Mouse (Mus musculus): Measurements from ENCODE around the gene Selenoo. TPM values are rescaled to one million over a fixed set of nuclear protein-coding genes. Genes with fewer than 3 reads are reported as not detected.

Selenoo gene
- polyA plus RNA-seq, 1 experiment = 20.7 TPM

DNA sequence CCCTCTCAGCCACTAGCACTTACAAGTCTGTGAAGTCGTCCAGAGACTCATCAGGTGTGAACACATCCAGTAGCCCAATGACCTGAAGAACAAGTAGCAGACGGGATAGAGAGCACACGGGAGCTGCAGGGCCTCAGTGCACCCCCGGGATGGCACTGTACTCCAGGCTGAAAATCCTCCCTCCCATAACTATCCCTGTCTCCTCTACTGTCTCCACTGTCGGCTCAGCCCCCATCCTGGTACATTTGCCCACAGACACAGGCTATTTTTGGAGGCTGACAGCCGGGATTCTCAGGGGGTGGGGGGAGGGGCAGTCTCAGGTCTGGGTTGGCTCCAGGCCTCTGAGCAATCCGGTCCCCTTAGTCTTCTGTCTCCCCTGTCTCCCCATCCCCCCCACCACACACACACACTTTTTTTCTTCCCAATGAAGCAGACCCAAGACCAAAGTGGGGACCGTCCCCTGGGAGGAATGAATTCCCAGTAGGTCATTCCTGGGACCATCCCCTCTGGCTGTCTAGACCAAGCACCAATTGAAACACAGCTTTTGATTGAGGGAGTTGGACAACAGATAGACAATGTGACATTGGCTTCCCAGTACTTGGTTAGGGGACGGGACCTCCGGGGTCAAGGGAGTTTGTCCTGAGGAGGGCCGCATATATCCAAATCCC lies 48.6 kb downstream of the Selenoo start:
- Histone ChIP-seq H3K4me3 (ENCODE audit: insufficient read depth, low read length) (no peak overlapping the region), H3K4me1 (ENCODE audit: control insufficient read depth, insufficient read depth, low read length) (no peaks in the 10 kb centered on the region), H3K27ac (ENCODE audit: insufficient read depth, low read depth, low read length) (no peak overlapping the region)
- TF ChIP-seq POLR2A (IDR thresholded peaks at IDR 0.05; ENCODE audit: borderline replicate concordance, low read depth, low read length) (no peak), CTCF (IDR thresholded peaks at IDR 0.05; ENCODE audit: low read depth, low read length) (no peak)

DNA sequence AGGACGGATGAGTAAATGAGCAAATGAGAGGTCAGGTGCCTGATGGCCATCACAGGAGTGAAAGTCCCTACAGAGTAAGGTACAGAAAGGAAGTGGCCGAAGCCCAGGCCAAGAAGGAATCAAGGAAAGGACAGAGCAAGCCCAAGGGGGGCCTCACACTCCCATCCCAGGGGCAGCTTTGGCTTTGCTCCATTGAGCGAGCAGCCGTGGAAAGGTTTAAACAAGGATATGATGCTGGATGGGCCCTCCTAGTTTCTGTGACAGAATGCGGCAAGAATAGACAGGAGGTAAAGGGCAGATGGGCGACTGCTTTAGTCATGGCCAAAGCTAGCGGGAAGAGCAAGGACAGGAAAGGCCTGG lies 49.1 kb downstream of the Selenoo start:
- no peaks in the 10 kb centered on the region for H3K4me1 ChIP-seq (ENCODE audit: control insufficient read depth, insufficient read depth, low read length)
- no peak overlapping the region for H3K27ac ChIP-seq (ENCODE audit: insufficient read depth, low read depth, low read length)
- TF ChIP-seq POLR2A (IDR thresholded peaks at IDR 0.05; ENCODE audit: borderline replicate concordance, low read depth, low read length) (no peak), CTCF (IDR thresholded peaks at IDR 0.05; ENCODE audit: low read depth, low read length) (no peak)
- H3K4me3 ChIP-seq (ENCODE audit: insufficient read depth, low read length) = no peak overlapping the region

DNA sequence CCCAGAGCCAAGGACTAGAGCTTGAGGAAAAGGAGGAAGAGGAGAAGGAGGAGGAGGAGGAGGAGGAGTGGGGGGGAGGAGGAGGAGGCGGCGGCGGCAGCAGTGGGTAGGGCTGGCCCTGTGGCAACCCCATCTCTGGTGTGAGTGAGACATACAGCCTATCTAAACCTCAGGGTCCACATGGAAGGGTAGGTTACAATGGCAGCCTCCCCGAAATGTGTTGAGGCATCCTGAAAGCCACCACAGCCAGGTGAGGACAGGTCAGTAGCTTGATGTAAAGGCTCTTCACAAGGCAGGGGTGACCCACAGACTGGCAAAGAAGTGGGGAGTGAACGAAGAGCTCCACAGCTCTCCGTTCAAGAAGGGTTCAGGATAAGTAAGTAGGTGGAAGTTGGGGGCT lies 49.6 kb downstream of the Selenoo start:
- Histone ChIP-seq H3K4me1 (ENCODE audit: control insufficient read depth, insufficient read depth, low read length) (no peaks in the 10 kb centered on the region), H3K27ac (ENCODE audit: insufficient read depth, low read depth, low read length) (no peak overlapping the region), H3K4me3 (ENCODE audit: insufficient read depth, low read length) (no peak overlapping the region)
- TF ChIP-seq POLR2A (IDR thresholded peaks at IDR 0.05; ENCODE audit: borderline replicate concordance, low read depth, low read length) (no peak), CTCF (IDR thresholded peaks at IDR 0.05; ENCODE audit: low read depth, low read length) (no peak)

DNA sequence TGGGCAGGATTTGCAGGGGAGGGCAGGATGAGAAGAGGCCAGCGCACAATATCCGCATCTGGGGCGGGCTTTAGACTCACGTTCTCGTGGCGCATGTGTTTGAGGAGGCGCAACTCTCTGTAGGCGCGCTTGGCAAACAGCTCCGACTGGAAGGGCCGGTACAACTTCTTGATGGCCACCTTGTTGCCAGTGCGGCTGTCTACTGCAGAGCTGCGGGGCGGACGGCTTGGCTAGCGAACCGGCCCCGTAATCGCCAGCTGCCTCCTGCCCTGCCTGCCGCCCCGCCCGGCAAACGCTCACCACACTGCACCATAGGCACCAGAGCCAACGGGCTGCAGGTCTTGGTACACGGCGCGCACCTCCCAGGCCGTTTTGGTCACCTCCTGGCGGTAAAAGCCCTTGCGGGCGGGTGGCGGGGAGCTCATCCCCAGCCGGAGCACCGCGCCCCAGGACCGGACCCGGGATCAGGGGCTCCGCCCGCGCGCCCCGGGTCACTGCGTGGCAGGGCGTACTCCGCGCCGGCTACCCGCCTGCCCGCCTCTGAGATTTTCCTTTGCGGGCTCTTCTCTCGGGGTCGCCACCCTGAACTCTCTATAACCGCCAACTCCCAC lies 51.3 kb downstream of the Selenoo start:
- Histone ChIP-seq H3K27ac (ENCODE audit: insufficient read depth, low read depth, low read length) (no peak overlapping the region), H3K4me3 (ENCODE audit: insufficient read depth, low read length) (peak overlapping the region; percentile 29), H3K4me1 (ENCODE audit: control insufficient read depth, insufficient read depth, low read length) (no peaks in the 10 kb centered on the region)
- TF ChIP-seq CTCF (IDR thresholded peaks at IDR 0.05; ENCODE audit: low read depth, low read length) (no peak), POLR2A (IDR thresholded peaks at IDR 0.05; ENCODE audit: borderline replicate concordance, low read depth, low read length) (no peak)

DNA sequence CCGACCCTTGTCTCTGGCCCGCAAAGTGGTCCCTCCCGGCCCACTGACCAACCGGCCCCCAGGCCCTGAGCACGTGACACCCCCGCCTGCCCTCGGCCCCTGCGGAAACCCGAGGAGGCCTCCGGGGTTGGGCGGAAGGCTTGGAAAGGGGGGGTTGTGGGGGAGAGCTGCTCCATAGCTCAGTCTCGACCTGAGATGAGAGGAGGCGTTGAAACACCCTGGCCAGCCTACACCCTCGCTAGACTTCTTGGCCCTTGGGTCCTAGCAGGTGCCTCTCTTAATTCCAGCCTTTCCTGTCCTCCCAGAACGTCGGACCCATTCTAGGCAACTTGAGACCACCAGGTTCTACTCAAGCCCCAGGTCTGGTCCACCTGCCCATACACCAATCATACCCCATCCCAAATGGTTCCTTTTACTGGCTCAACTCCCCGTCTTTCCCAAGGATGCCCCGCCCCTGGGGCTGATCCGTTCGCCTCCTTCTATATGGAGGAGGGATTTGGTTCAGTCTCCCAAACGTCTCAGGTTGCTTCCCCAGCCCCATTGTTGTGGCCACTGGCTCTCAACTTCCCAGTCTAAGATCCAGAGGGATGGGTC lies 51.9 kb downstream of the Selenoo start, which contains the start of gene Mapk12:
Mapk12 (minus strand) TSS at position 45 of the 594 bp plus-strand sequence.
- Histone ChIP-seq H3K27ac (ENCODE audit: insufficient read depth, low read depth, low read length) (no peak within 1 kb of the TSS), H3K4me1 (ENCODE audit: control insufficient read depth, insufficient read depth, low read length) (no peaks in the 10 kb centered on the region), H3K4me3 (ENCODE audit: insufficient read depth, low read length) (peak within 1 kb of the TSS; percentile 29)
- no peak for TF ChIP-seq CTCF (IDR thresholded peaks at IDR 0.05; ENCODE audit: low read depth, low read length)
- no peak for TF ChIP-seq POLR2A (IDR thresholded peaks at IDR 0.05; ENCODE audit: borderline replicate concordance, low read depth, low read length)

DNA sequence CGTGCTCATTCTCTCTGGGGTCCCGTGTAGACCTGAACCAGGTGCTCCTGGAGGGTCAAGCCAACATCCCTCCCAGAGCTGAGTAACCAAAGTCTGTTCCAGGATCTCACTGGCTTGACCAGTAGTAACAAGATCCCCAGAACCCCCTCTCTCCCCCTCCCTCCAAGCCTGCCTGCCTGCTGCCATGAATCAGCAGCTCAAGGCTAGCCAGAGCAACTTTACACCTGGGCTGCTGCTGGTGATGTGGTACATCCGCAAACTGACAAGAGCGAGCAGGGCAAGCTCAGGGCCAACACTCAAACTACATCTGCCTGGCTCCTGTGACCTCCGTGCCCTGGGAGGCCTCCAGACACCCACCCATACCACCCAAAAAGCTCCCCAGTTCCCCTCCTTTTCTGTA lies 52.6 kb downstream of the Selenoo start:
- TF ChIP-seq CTCF (IDR thresholded peaks at IDR 0.05; ENCODE audit: low read depth, low read length) = no peak
- TF ChIP-seq POLR2A (IDR thresholded peaks at IDR 0.05; ENCODE audit: borderline replicate concordance, low read depth, low read length) = no peak
- Histone ChIP-seq H3K4me1 (ENCODE audit: control insufficient read depth, insufficient read depth, low read length) (no peaks in the 10 kb centered on the region), H3K4me3 (ENCODE audit: insufficient read depth, low read length) (no peak overlapping the region), H3K27ac (ENCODE audit: insufficient read depth, low read depth, low read length) (no peak overlapping the region)

DNA sequence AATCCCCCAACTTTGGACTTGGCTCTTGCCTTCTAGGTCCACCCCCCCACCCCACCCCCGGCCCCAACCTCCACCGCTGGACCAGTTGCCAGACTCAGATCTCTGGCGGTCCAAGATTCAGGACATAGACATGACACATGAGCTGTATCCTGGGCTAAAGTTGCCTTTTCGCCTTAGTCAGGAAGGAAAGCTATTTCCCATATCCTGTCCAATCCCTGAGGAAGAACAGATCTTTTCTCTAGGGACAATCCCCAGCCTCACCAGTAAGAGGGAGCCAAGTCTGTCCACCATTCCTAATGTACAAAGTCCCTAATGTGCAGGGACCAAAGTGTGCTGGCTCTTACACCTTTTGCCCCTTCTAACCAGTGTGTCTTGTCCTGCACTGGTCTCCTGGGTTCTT lies 53.0 kb downstream of the Selenoo start:
- Histone ChIP-seq H3K4me3 (ENCODE audit: insufficient read depth, low read length) (no peak overlapping the region), H3K27ac (ENCODE audit: insufficient read depth, low read depth, low read length) (no peak overlapping the region), H3K4me1 (ENCODE audit: control insufficient read depth, insufficient read depth, low read length) (peaks cover under 1% of the 10 kb centered on the region; the same call in 1 of the 2 replicates)
- TF ChIP-seq CTCF (IDR thresholded peaks at IDR 0.05; ENCODE audit: low read depth, low read length) (no peak), POLR2A (IDR thresholded peaks at IDR 0.05; ENCODE audit: borderline replicate concordance, low read depth, low read length) (no peak)

DNA sequence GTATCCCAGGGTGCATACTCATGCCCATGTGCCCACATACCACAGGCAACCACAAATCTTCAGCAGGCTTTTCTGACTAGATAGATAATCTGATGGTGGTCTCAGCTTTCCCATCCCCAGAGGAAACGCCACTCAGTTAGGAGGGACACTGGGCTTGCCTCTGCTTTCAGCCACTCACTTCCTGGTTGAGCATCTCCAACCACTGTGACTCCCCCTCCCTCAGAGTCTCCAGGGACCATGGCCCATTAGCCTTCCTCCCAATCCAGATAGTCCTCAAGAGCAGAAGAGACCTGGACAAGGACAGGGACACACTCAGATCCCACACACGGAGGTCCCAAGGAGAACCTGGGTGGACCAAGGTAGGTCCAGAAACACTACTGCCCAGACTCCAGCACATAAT lies 54.2 kb downstream of the Selenoo start:
- Histone ChIP-seq H3K4me3 (ENCODE audit: insufficient read depth, low read length) (no peak overlapping the region), H3K4me1 (ENCODE audit: control insufficient read depth, insufficient read depth, low read length) (peaks cover 8% of the 10 kb centered on the region), H3K27ac (ENCODE audit: insufficient read depth, low read depth, low read length) (no peak overlapping the region)
- no peak for TF ChIP-seq CTCF (IDR thresholded peaks at IDR 0.05; ENCODE audit: low read depth, low read length)
- no peak for TF ChIP-seq POLR2A (IDR thresholded peaks at IDR 0.05; ENCODE audit: borderline replicate concordance, low read depth, low read length)

DNA sequence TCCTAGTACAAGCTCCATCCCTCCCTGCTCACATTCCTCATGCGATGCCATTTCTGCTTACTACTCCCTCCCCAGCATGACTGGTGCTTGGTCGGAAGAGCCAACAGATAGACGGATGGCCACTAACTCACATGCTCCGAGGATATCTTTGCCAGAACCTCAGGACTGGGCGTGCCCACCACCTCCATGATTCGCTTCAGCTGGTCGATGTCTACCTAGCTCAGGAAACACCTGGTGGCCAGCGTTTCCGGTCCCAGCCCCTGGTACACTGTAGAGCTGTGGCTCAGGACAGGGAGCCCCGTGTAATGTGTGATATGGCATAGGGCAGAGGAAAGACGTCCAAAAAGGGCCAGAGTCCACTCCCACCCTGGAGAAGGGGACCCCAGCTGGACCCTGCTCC lies 56.1 kb downstream of the Selenoo start:
- TF ChIP-seq POLR2A (IDR thresholded peaks at IDR 0.05; ENCODE audit: borderline replicate concordance, low read depth, low read length) = no peak
- no peak for TF ChIP-seq CTCF (IDR thresholded peaks at IDR 0.05; ENCODE audit: low read depth, low read length)
- H3K4me3 ChIP-seq (ENCODE audit: insufficient read depth, low read length) = no peak overlapping the region
- peaks cover 11% of the 10 kb centered on the region for H3K4me1 ChIP-seq (ENCODE audit: control insufficient read depth, insufficient read depth, low read length)
- no peak overlapping the region for H3K27ac ChIP-seq (ENCODE audit: insufficient read depth, low read depth, low read length)

DNA sequence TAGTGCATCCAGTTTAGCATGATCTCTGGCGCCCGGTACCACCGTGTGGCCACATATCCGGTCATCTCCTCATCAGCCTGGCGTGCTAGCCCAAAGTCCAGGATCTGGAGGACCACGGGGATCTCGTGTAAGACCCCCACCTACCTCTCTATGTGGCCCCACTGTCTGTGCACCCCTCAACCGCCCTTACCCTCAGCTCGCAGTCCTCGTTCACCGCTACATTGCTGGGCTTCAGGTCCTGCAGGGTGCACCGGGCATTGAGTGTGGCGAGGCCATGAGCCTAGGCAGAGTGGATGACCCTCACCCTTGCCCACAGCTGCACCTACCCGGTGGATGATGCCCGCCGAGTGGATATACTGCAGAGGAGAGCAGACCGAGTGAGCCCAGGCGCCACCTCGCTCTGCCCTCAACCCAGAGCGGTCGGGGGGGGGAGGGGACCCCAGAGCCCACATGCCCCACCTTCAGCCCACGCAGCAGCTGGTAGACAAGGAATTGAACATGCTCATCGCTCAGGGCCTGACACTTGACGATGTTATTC lies 57.0 kb downstream of the Selenoo start:
- TF ChIP-seq CTCF (IDR thresholded peaks at IDR 0.05; ENCODE audit: low read depth, low read length) (no peak), POLR2A (IDR thresholded peaks at IDR 0.05; ENCODE audit: borderline replicate concordance, low read depth, low read length) (no peak)
- H3K27ac ChIP-seq (ENCODE audit: insufficient read depth, low read depth, low read length) = no peak overlapping the region
- H3K4me3 ChIP-seq (ENCODE audit: insufficient read depth, low read length) = no peak overlapping the region
- peaks cover 12% of the 10 kb centered on the region for H3K4me1 ChIP-seq (ENCODE audit: control insufficient read depth, insufficient read depth, low read length)

All from bone marrow macrophage, adult 2 months (primary cell).